Mouse (Mus musculus): ENCODE data around the gene Olfr124. TPM values are rescaled to one million over a fixed set of nuclear protein-coding genes. Genes with fewer than 3 reads are reported as not detected.

Gene Olfr124
- total RNA-seq (2014; rRNA removed) (not detected in 2 replicates), polyA plus RNA-seq (2015; fragmentation: Nextera tagmentation; extraction: Ambion mirVana) (not detected in 2 replicates)

DNA sequence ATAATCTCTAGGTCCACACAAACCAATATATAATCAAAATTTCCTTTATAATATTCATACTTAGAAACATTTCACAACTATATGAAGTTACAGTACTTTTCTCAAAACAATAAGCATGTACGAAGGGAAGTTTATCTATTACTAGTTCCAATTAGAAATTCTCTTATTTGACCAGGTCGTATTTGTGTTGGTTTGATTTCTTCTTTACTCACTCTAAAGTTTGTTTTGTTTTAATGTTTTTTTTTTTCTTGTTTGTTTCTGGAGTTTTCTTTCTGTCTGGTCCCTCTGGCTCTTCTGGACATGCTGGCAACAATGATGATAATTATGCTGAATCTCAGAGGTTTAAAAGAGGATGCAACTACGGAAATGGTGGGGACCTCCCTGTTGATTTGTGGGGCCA, at the start of gene Olfr124:
Gene Olfr124 (plus strand): TSS at position 301 of the 400 bp plus-strand sequence.
- 85% methylated on average over 3 of the region's 3 CpGs for WGBS
- TF ChIP-seq CTCF (IDR thresholded peaks at IDR 0.05): no peak
- H3K4me1 ChIP-seq (ENCODE audit: insufficient read depth, low read length): no peaks in the 10 kb centered on the region
- DNase-seq (ENCODE audit: low spot score) (no peak), ATAC-seq (ENCODE audit: low FRiP score) (no peak)
- no peaks in the 10 kb centered on the region for H3K27me3 ChIP-seq (ENCODE audit: insufficient read depth, low read length)
- no peaks in the 10 kb centered on the region for H3K36me3 ChIP-seq (ENCODE audit: insufficient read depth, low read length)
- no peak within 1 kb of the TSS for H3K9ac ChIP-seq (replicated peaks; ENCODE audit: low read length, poor library complexity, severe bottlenecking)
- H3K4me3 ChIP-seq (ENCODE audit: low read depth, low read length): no peak within 1 kb of the TSS
- H3K9me3 ChIP-seq (ENCODE audit: low read length): no peaks in the 10 kb centered on the region
- H3K4me2 ChIP-seq (ENCODE audit: low read depth, low read length, poor library complexity, severe bottlenecking): no peak within 1 kb of the TSS
- H3K27ac ChIP-seq (ENCODE audit: low read depth, low read length): no peak within 1 kb of the TSS

DNA sequence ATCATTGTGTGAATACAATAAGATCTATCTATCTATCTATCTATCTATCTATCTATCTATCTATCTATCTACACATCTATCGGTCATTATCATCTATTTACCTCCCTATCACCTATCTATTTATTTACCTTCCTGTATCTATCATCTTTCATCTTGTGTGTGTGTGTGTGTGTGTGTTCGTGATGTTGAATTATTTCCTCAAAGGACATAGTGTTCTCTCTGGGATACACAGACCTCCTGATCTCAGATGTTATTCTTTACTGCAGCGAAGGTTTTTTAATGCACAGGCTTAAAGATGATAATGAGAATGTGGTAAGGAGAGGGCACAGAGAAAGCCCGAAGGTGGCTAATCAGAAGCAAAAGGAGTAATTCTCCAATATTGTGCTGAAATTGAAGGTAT, 31.4 kb upstream of the Olfr124 start, which contains the start of gene Olfr122:
Gene Olfr122 (plus strand): TSS at position 301 of the 400 bp plus-strand sequence.
- Histone ChIP-seq H3K9ac (replicated peaks; ENCODE audit: low read length, poor library complexity, severe bottlenecking) (no peak within 1 kb of the TSS), H3K9me3 (ENCODE audit: low read length) (no peaks in the 10 kb centered on the region; the same call in 1 of the 2 replicates), H3K4me3 (ENCODE audit: low read depth, low read length) (no peak within 1 kb of the TSS), H3K27ac (ENCODE audit: low read depth, low read length) (no peak within 1 kb of the TSS), H3K36me3 (ENCODE audit: insufficient read depth, low read length) (no peaks in the 10 kb centered on the region), H3K4me2 (ENCODE audit: low read depth, low read length, poor library complexity, severe bottlenecking) (no peak within 1 kb of the TSS), H3K4me1 (ENCODE audit: insufficient read depth, low read length) (no peaks in the 10 kb centered on the region), H3K27me3 (ENCODE audit: insufficient read depth, low read length) (no peaks in the 10 kb centered on the region)
- no peak for TF ChIP-seq CTCF (IDR thresholded peaks at IDR 0.05)
- DNase-seq (ENCODE audit: low spot score): no peak
- no peak for ATAC-seq (ENCODE audit: low FRiP score)
- 87% methylated on average over 4 of the region's 4 CpGs for WGBS

DNA sequence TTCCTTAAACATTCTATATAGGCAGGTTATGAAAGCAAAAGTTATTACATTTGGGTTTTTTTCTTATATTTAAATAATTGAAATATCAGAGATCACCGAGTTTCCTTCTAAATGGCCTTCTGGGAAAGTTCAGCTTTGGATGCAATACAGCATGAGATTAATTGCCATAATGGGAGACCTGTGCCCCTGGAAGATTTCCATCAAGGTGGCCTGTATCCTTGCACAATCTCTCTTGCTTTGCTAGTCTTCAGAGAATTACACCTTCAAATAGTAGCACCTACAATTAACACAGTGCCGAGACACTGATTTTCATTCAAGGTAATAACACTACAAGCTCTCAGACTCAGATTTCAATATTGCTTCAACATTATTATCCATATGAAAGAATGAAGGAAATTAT, 6.5 kb upstream of the Olfr124 start, which contains the start of gene Olfr123:
Gene Olfr123 (plus strand): TSS at position 301 of the 400 bp plus-strand sequence.
- Histone ChIP-seq H3K4me2 (ENCODE audit: low read depth, low read length, poor library complexity, severe bottlenecking) (no peak within 1 kb of the TSS), H3K27me3 (ENCODE audit: insufficient read depth, low read length) (no peaks in the 10 kb centered on the region), H3K9ac (replicated peaks; ENCODE audit: low read length, poor library complexity, severe bottlenecking) (no peak within 1 kb of the TSS), H3K4me1 (ENCODE audit: insufficient read depth, low read length) (no peaks in the 10 kb centered on the region), H3K27ac (ENCODE audit: low read depth, low read length) (no peak within 1 kb of the TSS), H3K4me3 (ENCODE audit: low read depth, low read length) (no peak within 1 kb of the TSS), H3K36me3 (ENCODE audit: insufficient read depth, low read length) (no peaks in the 10 kb centered on the region), H3K9me3 (ENCODE audit: low read length) (no peaks in the 10 kb centered on the region)
- ATAC-seq (ENCODE audit: low FRiP score) (no peak), DNase-seq (ENCODE audit: low spot score) (no peak)
- 94% methylated on average over 2 of the region's 2 CpGs for WGBS
- no peak for TF ChIP-seq CTCF (IDR thresholded peaks at IDR 0.05)

DNA sequence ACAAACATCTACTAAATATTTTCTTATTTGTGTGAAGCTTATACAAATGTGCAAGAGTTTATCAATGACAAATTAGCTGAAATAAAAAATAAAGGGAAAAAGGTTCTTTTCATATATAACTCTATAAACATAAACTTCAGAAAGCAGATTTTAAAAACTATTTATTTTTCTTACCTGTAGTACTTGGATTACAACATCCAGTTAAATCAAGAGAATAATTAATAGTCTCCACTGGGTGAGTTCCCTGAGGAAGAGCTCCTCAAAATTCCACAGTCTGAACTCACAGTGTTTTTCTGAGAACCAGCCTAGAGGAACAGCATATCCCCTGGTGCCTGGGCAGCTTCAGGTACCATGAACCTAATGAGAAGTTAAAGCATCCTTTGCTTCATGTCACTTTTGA, 33.0 kb downstream of the Olfr124 start, which contains the start of gene Olfr125:
Gene Olfr125 (plus strand): TSS at position 301 of the 400 bp plus-strand sequence.
- no peak for TF ChIP-seq CTCF (IDR thresholded peaks at IDR 0.05)
- no peak within 1 kb of the TSS for H3K4me3 ChIP-seq (ENCODE audit: low read depth, low read length)
- no peaks in the 10 kb centered on the region for H3K27me3 ChIP-seq (ENCODE audit: insufficient read depth, low read length)
- H3K4me2 ChIP-seq (ENCODE audit: low read depth, low read length, poor library complexity, severe bottlenecking): no peak within 1 kb of the TSS
- ATAC-seq (ENCODE audit: low FRiP score) (no peak), DNase-seq (ENCODE audit: low spot score) (no peak)
- no peaks in the 10 kb centered on the region for H3K9me3 ChIP-seq (ENCODE audit: low read length)
- no peaks in the 10 kb centered on the region for H3K36me3 ChIP-seq (ENCODE audit: insufficient read depth, low read length)
- H3K9ac ChIP-seq (replicated peaks; ENCODE audit: low read length, poor library complexity, severe bottlenecking): no peak within 1 kb of the TSS
- H3K27ac ChIP-seq (ENCODE audit: low read depth, low read length): no peak within 1 kb of the TSS
- H3K4me1 ChIP-seq (ENCODE audit: insufficient read depth, low read length): no peaks in the 10 kb centered on the region

DNA sequence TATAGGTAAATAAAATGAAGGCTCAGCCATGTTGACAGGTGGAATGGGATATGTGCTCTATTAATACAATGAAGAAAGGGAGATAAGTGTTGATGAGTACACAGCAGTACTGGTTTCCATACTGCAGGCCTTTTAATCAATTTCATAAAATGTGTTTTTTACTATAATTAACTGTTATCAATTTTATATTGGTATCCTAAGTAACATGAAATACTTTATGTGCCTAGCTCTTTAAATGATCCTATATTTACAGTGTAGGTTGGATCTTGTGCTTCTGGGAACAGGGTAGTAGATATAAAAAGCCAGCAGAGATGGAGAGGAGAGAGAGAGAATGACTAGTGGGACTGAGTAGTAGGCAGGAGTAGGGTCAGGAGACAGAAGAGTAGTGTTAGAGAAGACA, 47.5 kb downstream of the Olfr124 start, which contains the start of gene Olfr126:
Gene Olfr126 (plus strand): TSS at position 301 of the 400 bp plus-strand sequence.
- no peak within 1 kb of the TSS for H3K4me3 ChIP-seq (ENCODE audit: low read depth, low read length)
- H3K9me3 ChIP-seq (ENCODE audit: low read length): no peaks in the 10 kb centered on the region
- no peak for TF ChIP-seq CTCF (IDR thresholded peaks at IDR 0.05)
- H3K4me1 ChIP-seq (ENCODE audit: insufficient read depth, low read length): no peaks in the 10 kb centered on the region
- H3K36me3 ChIP-seq (ENCODE audit: insufficient read depth, low read length): no peaks in the 10 kb centered on the region
- ATAC-seq (ENCODE audit: low FRiP score): no peak
- no peak within 1 kb of the TSS for H3K4me2 ChIP-seq (ENCODE audit: low read depth, low read length, poor library complexity, severe bottlenecking)
- DNase-seq (ENCODE audit: low spot score): no peak
- no peaks in the 10 kb centered on the region for H3K27me3 ChIP-seq (ENCODE audit: insufficient read depth, low read length)
- no peak within 1 kb of the TSS for H3K27ac ChIP-seq (ENCODE audit: low read depth, low read length)
- H3K9ac ChIP-seq (replicated peaks; ENCODE audit: low read length, poor library complexity, severe bottlenecking): no peak within 1 kb of the TSS

Other genes with a start within 250 kb of the Olfr124 start
- not detected in 2 replicates for gene Olfr112, start 230.4 kb upstream of the Olfr124 start, total RNA-seq (2014; rRNA removed)
- not detected in 2 replicates for gene Olfr112, start 230.4 kb upstream of the Olfr124 start, polyA plus RNA-seq (2015; fragmentation: Nextera tagmentation; extraction: Ambion mirVana)
- not detected in 2 replicates for gene Olfr113, start 222.2 kb upstream of the Olfr124 start, total RNA-seq (2014; rRNA removed)
- not detected in 2 replicates for gene Olfr113, start 222.2 kb upstream of the Olfr124 start, polyA plus RNA-seq (2015; fragmentation: Nextera tagmentation; extraction: Ambion mirVana)
- gene Olfr114, start 207.1 kb upstream of the Olfr124 start, total RNA-seq (2014; rRNA removed): not detected in 2 replicates
- not detected in 2 replicates for gene Olfr114, start 207.1 kb upstream of the Olfr124 start, polyA plus RNA-seq (2015; fragmentation: Nextera tagmentation; extraction: Ambion mirVana)
- not detected in 2 replicates for gene Olfr115, start 172.8 kb upstream of the Olfr124 start, total RNA-seq (2014; rRNA removed)
- gene Olfr115, start 172.8 kb upstream of the Olfr124 start, polyA plus RNA-seq (2015; fragmentation: Nextera tagmentation; extraction: Ambion mirVana): not detected in 2 replicates
- gene Olfr116, start 172.7 kb upstream of the Olfr124 start, total RNA-seq (2014; rRNA removed): not detected in 2 replicates
- gene Olfr116, start 172.7 kb upstream of the Olfr124 start, polyA plus RNA-seq (2015; fragmentation: Nextera tagmentation; extraction: Ambion mirVana): not detected in 2 replicates
- not detected in 2 replicates for gene Olfr117, start 136.1 kb upstream of the Olfr124 start, total RNA-seq (2014; rRNA removed)
- not detected in 2 replicates for gene Olfr117, start 136.1 kb upstream of the Olfr124 start, polyA plus RNA-seq (2015; fragmentation: Nextera tagmentation; extraction: Ambion mirVana)
- not detected in 2 replicates for gene Olfr118, start 132.9 kb upstream of the Olfr124 start, total RNA-seq (2014; rRNA removed)
- not detected in 2 replicates for gene Olfr118, start 132.9 kb upstream of the Olfr124 start, polyA plus RNA-seq (2015; fragmentation: Nextera tagmentation; extraction: Ambion mirVana)
- not detected in 2 replicates for gene Olfr119, start 103.3 kb upstream of the Olfr124 start, total RNA-seq (2014; rRNA removed)
- gene Olfr119, start 103.3 kb upstream of the Olfr124 start, polyA plus RNA-seq (2015; fragmentation: Nextera tagmentation; extraction: Ambion mirVana): not detected in 2 replicates
- not detected in 2 replicates for gene Olfr120, start 78.1 kb upstream of the Olfr124 start, total RNA-seq (2014; rRNA removed)
- not detected in 2 replicates for gene Olfr120, start 78.1 kb upstream of the Olfr124 start, polyA plus RNA-seq (2015; fragmentation: Nextera tagmentation; extraction: Ambion mirVana)
- gene Olfr121, start 51.0 kb upstream of the Olfr124 start, total RNA-seq (2014; rRNA removed): not detected in 2 replicates
- not detected in 2 replicates for gene Olfr121, start 51.0 kb upstream of the Olfr124 start, polyA plus RNA-seq (2015; fragmentation: Nextera tagmentation; extraction: Ambion mirVana)
- gene Olfr122, start 31.3 kb upstream of the Olfr124 start, total RNA-seq (2014; rRNA removed): not detected in 2 replicates
- gene Olfr122, start 31.3 kb upstream of the Olfr124 start, polyA plus RNA-seq (2015; fragmentation: Nextera tagmentation; extraction: Ambion mirVana): not detected in 2 replicates
- not detected in 2 replicates for gene Olfr123, start 6.4 kb upstream of the Olfr124 start, total RNA-seq (2014; rRNA removed)
- gene Olfr123, start 6.4 kb upstream of the Olfr124 start, polyA plus RNA-seq (2015; fragmentation: Nextera tagmentation; extraction: Ambion mirVana): not detected in 2 replicates
- gene Olfr125, start 33.1 kb downstream of the Olfr124 start, total RNA-seq (2014; rRNA removed): not detected in 2 replicates
- gene Olfr125, start 33.1 kb downstream of the Olfr124 start, polyA plus RNA-seq (2015; fragmentation: Nextera tagmentation; extraction: Ambion mirVana): not detected in 2 replicates
- not detected in 2 replicates for gene Olfr126, start 47.6 kb downstream of the Olfr124 start, total RNA-seq (2014; rRNA removed)
- not detected in 2 replicates for gene Olfr126, start 47.6 kb downstream of the Olfr124 start, polyA plus RNA-seq (2015; fragmentation: Nextera tagmentation; extraction: Ambion mirVana)
- gene Olfr127, start 100.5 kb downstream of the Olfr124 start, total RNA-seq (2014; rRNA removed): not detected in 2 replicates
- gene Olfr127, start 100.5 kb downstream of the Olfr124 start, polyA plus RNA-seq (2015; fragmentation: Nextera tagmentation; extraction: Ambion mirVana): not detected in 2 replicates
- gene Olfr128, start 120.7 kb downstream of the Olfr124 start, total RNA-seq (2014; rRNA removed): not detected in 2 replicates
- gene Olfr128, start 120.7 kb downstream of the Olfr124 start, polyA plus RNA-seq (2015; fragmentation: Nextera tagmentation; extraction: Ambion mirVana): not detected in 2 replicates
- gene Olfr761, start 153.2 kb downstream of the Olfr124 start, total RNA-seq (2014; rRNA removed): not detected in 2 replicates
- gene Olfr761, start 153.2 kb downstream of the Olfr124 start, polyA plus RNA-seq (2015; fragmentation: Nextera tagmentation; extraction: Ambion mirVana): not detected in 2 replicates